Comparison of ENCODE assay signal across 8 mouse cellular contexts in the genomic region with DNA sequence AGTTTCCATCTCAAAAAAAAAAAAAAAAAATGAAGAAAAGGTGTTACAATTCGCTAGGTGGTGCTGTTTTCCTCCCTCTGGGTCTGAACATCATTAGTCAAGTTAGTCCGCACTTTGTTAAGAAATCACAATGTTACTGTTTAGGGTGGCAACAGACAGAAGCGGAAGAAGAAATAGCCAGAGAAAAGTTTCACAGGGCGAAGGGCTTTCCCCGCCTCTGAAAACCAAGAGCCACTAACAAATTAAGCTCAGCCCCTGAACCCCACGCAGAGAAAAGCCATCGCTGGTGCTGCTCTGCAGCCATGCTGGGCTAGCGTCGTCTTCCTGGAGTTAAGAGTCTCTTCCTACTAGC. TPM values are rescaled to one million over a fixed set of nuclear protein-coding genes. Genes with fewer than 3 reads are reported as not detected.
A peak's percentile ranks its signal among the peaks of the same experiment; 100 is the strongest.
DNase-seq lines count a peak whose midpoint lies in the region; ATAC-seq and TF ChIP-seq lines count a peak whose summit lies in the region.

No protein-coding gene starts in this region.

- TF ChIP-seq CTCF in CH12.LX (conservative IDR thresholded peaks at IDR 0.05 in 1 of 2, IDR thresholded peaks at IDR 0.05 in 1 of 2; ENCODE audit: low read depth in 2 of 2, low read length in 2 of 2): peak in 1 of 2 experiments; percentile 87; a peak in 2 of 4 replicates
- TF ChIP-seq CTCF in heart, adult 2 months (IDR thresholded peaks at IDR 0.05): peak; percentile 79
- peak; percentile 77 for TF ChIP-seq CTCF in intestine, postnatal 0 days (IDR thresholded peaks at IDR 0.05; ENCODE audit: low read depth)
- TF ChIP-seq CTCF in lung, postnatal 0 days (IDR thresholded peaks at IDR 0.05): peak; percentile 73

- TF ChIP-seq POLR2A in CH12.LX (IDR thresholded peaks at IDR 0.05; ENCODE audit: low read depth, low read length): peak; percentile 73
- TF ChIP-seq POLR2A in heart, adult 2 months (IDR thresholded peaks at IDR 0.05; ENCODE audit: insufficient read depth, low read depth, low read length): 0 out of 2 replicates have a peak, but pooled peaks have one; percentile 29

- peak overlapping the region; percentile 96 for H3K4me2 ChIP-seq in CH12.LX (ENCODE audit: insufficient read depth, low read depth, poor library complexity, severe bottlenecking)
- H3K4me2 ChIP-seq in intestine, postnatal 0 days (replicated peaks; ENCODE audit: low read depth): peak overlapping the region; percentile 88
- peak overlapping the region; percentile 95 for H3K4me2 ChIP-seq in lung, postnatal 0 days (replicated peaks; ENCODE audit: low read depth, low read length)

- dilution Hi-C loops in CH12.LX (cut with MboI; ENCODE audit: extremely low pct_ligation_motif_present, extremely low pct_unique_long_range_greater_than_20kb, low sequenced_read_pairs): no loop called here

- H3K27me3 ChIP-seq in CH12.LX (replicated peaks): no peaks in the 10 kb centered on the region
- no peaks in the 10 kb centered on the region for H3K27me3 ChIP-seq in heart, adult 2 months (ENCODE audit: control insufficient read depth, insufficient read depth, low read length)
- no peaks in the 10 kb centered on the region for H3K27me3 ChIP-seq in intestine, postnatal 0 days (replicated peaks; ENCODE audit: control insufficient read depth, insufficient read depth, low read length)
- H3K27me3 ChIP-seq in lung, postnatal 0 days (replicated peaks; ENCODE audit: insufficient read depth, low read length): no peaks in the 10 kb centered on the region

- no peaks in the 10 kb centered on the region for H3K9me3 ChIP-seq in CH12.LX (replicated peaks; ENCODE audit: low read length)
- no peaks in the 10 kb centered on the region for H3K9me3 ChIP-seq in intestine, postnatal 0 days (ENCODE audit: control insufficient read depth)
- no peaks in the 10 kb centered on the region for H3K9me3 ChIP-seq in lung, postnatal 0 days (ENCODE audit: low read length)

- TF ChIP-seq EP300 in CH12.LX (IDR thresholded peaks at IDR 0.05; ENCODE audit: low read length): peak; percentile 68
- TF ChIP-seq EP300 in heart, adult 2 months (IDR thresholded peaks at IDR 0.05; ENCODE audit: insufficient read depth, low read depth, low read length): no peak
- TF ChIP-seq EP300 in lung, postnatal 0 days (IDR thresholded peaks at IDR 0.05): peak; percentile 70

- H3K36me3 ChIP-seq in CH12.LX (replicated peaks in 1 of 2; ENCODE audit: control insufficient read depth in 1 of 2, insufficient read depth in 1 of 2, low read length in 1 of 2): peaks cover 11 to 26% of the 10 kb centered on the region in 2 experiments
- no peaks in the 10 kb centered on the region for H3K36me3 ChIP-seq in heart, adult 2 months (ENCODE audit: control insufficient read depth, insufficient read depth, low read length)
- peaks cover 5% of the 10 kb centered on the region; the same call in 1 of the 2 replicates for H3K36me3 ChIP-seq in intestine, postnatal 0 days (ENCODE audit: control insufficient read depth, insufficient read depth)
- H3K36me3 ChIP-seq in lung, postnatal 0 days (ENCODE audit: insufficient read depth, low read length): no peaks in the 10 kb centered on the region

- TF ChIP-seq RAD21 in CH12.LX (IDR thresholded peaks at IDR 0.05; ENCODE audit: low read depth, low read length): peak; percentile 89

- ATAC-seq in intestine, postnatal 0 days: no peak
- no peak for ATAC-seq in lung, postnatal 0 days

- peak overlapping the region; percentile 25 to 99 (median 91) for H3K4me3 ChIP-seq in CH12.LX (replicated peaks in 1 of 3; ENCODE audit: low read depth in 2 of 3, low read length in 2 of 3, poor library complexity in 1 of 3)
- H3K4me3 ChIP-seq in heart, adult 2 months: peak overlapping the region; percentile 45
- peak overlapping the region; percentile 88 for H3K4me3 ChIP-seq in intestine, postnatal 0 days (ENCODE audit: low read depth, low read length)
- H3K4me3 ChIP-seq in lung, postnatal 0 days (ENCODE audit: low read depth, low read length): peak overlapping the region; percentile 76

- H3K4me1 ChIP-seq in CH12.LX (ENCODE audit: control insufficient read depth in 1 of 2, insufficient read depth in 2 of 2): peaks cover 19 to 53% of the 10 kb centered on the region in 2 experiments
- H3K4me1 ChIP-seq in heart, adult 2 months (ENCODE audit: control insufficient read depth, insufficient read depth, low read length): peaks cover 5% of the 10 kb centered on the region
- H3K4me1 ChIP-seq in intestine, postnatal 0 days (replicated peaks; ENCODE audit: control insufficient read depth, insufficient read depth, low read length): peaks cover 12% of the 10 kb centered on the region
- peaks cover 20% of the 10 kb centered on the region for H3K4me1 ChIP-seq in lung, postnatal 0 days (ENCODE audit: insufficient read depth, low read depth, low read length)

- peak overlapping the region; percentile 63 for H3K9ac ChIP-seq in CH12.LX (ENCODE audit: insufficient read depth, low read depth)
- H3K9ac ChIP-seq in heart, adult 2 months (ENCODE audit: low read depth, low read length): peak overlapping the region; percentile 48
- H3K9ac ChIP-seq in intestine, postnatal 0 days (ENCODE audit: low read depth, low read length): peak overlapping the region; percentile 92
- no peak overlapping the region for H3K9ac ChIP-seq in lung, postnatal 0 days (replicated peaks; ENCODE audit: low read depth)

- under 1% methylated on average over 9 of the region's 9 CpGs for WGBS in heart, adult 2 months
- WGBS in intestine, postnatal 0 days: under 1% methylated on average over 9 of the region's 9 CpGs
- whole genome bisulfite sequencing in lung, postnatal 0 days: 1% methylated on average over 9 of the region's 9 CpGs

- in situ Hi-C loops in CH12.LX (cut with MboI; ENCODE audit: low pct_ligation_motif_present, low pct_unique_long_range_greater_than_20kb, low sequenced_read_pairs): no loop called here

- peak overlapping the region; percentile 89 for H3K27ac ChIP-seq in CH12.LX (ENCODE audit: insufficient read depth, low read depth)
- H3K27ac ChIP-seq in heart, adult 2 months: peak overlapping the region; percentile 64
- peak overlapping the region; percentile 97 for H3K27ac ChIP-seq in intestine, postnatal 0 days (ENCODE audit: low read depth, low read length)
- peak overlapping the region; percentile 77 for H3K27ac ChIP-seq in lung, postnatal 0 days (ENCODE audit: low read length)

- DNase-seq in 3134 (ENCODE audit: extremely low read depth, insufficient read length, low spot score) (peak; percentile 60), CH12.LX (ENCODE audit: extremely low read depth) (peak; percentile 92)
- peak; percentile 78 for DNase-seq in embryo, embryonic 10 days (ENCODE audit: low spot score)
- peak; percentile 66 to 72 for DNase-seq in heart, adult 2 months
- peak; percentile 92 for DNase-seq in lung, postnatal 0 days (ENCODE audit: low spot score)
- peak; percentile 27 for DNase-seq in ovary, postnatal 14 days (ENCODE audit: low spot score)
- no peak for DNase-seq in layer of hippocampus, postnatal 10 days (ENCODE audit: low spot score in 2 of 2)

- H3K79me2 ChIP-seq in CH12.LX (replicated peaks; ENCODE audit: control insufficient read depth, extremely low read depth, insufficient read depth, poor library complexity, severe bottlenecking): peaks cover 81% of the 10 kb centered on the region
- H3K79me2 ChIP-seq in heart, adult 2 months (replicated peaks; ENCODE audit: control insufficient read depth, insufficient read depth, low read length): peaks cover 2% of the 10 kb centered on the region; the same call in 1 of the 2 replicates

- intact Hi-C loops in heart, adult 2 months (cut with DNase I): loop anchor here (5.0 kb wide), 2 partner anchors 36 to 119 kb away; no protein-coding TSS in a partner anchor

TF ChIP-seq in CH12.LX, 34 proteins besides CTCF, POLR2A, EP300 and RAD21 (continues in another document):
- TF ChIP-seq BHLHE40 (IDR thresholded peaks at IDR 0.05; ENCODE audit: low read depth, low read length) (peak; percentile 68; the same call in 1 of the 2 replicates), MYC (IDR thresholded peaks at IDR 0.05; ENCODE audit: low read depth, low read length) (peak; percentile 87), ELF1 (IDR thresholded peaks at IDR 0.05; ENCODE audit: low read depth, low read length) (peak; percentile 73), IRF4 (IDR thresholded peaks at IDR 0.05; ENCODE audit: low read depth, low read length) (peak; percentile 72), USF2 (conservative IDR thresholded peaks at IDR 0.05; ENCODE audit: low read depth, low read length) (no peak), ZNF384 (IDR thresholded peaks at IDR 0.05; ENCODE audit: low read depth, low read length) (peak; percentile 99), ZKSCAN1 (IDR thresholded peaks at IDR 0.05; ENCODE audit: borderline replicate concordance, low read depth, low read length) (no peak; the same call in 1 of the 2 replicates), JUND (conservative IDR thresholded peaks at IDR 0.05; ENCODE audit: low read depth, low read length) (peak; percentile 71), ETS1 (conservative IDR thresholded peaks at IDR 0.05; ENCODE audit: low read depth, low read length) (peak; percentile 68), CHD2 (IDR thresholded peaks at IDR 0.05; ENCODE audit: low read length) (no peak; the same call in 1 of the 2 replicates), UBTF (IDR thresholded peaks at IDR 0.05; ENCODE audit: low read depth, low read length) (no peak), TCF12 (IDR thresholded peaks at IDR 0.05; ENCODE audit: low read depth, low read length) (peak; percentile 75), POLR2AphosphoS2 (IDR thresholded peaks at IDR 0.05; ENCODE audit: low read depth, low read length) (no peak), ZC3H11A (IDR thresholded peaks at IDR 0.05; ENCODE audit: low read depth, low read length) (peak; percentile 51), E2F4 (IDR thresholded peaks at IDR 0.05; ENCODE audit: insufficient replicate concordance, low read depth, low read length) (peak; percentile 61; the same call in 1 of the 2 replicates), SMC3 (IDR thresholded peaks at IDR 0.05; ENCODE audit: low read depth, low read length) (peak; percentile 76), MAZ (IDR thresholded peaks at IDR 0.05; ENCODE audit: low read depth, low read length) (peak; percentile 66; the same call in 1 of the 2 replicates), GABPA (IDR thresholded peaks at IDR 0.05; ENCODE audit: insufficient replicate concordance, low read depth, low read length) (no peak), MEF2A (IDR thresholded peaks at IDR 0.05; ENCODE audit: borderline replicate concordance, low read depth, low read length) (peak; percentile 82)

RNA-seq across cellular contexts. Expression of a gene that starts 4.3 kb away (rescaled TPM):
- total RNA-seq in CH12.LX (2012; rRNA removed) (107 and 115 TPM in 2 replicates), CH12.LX (2014; rRNA removed) (123 and 139 TPM in 2 replicates)
- 207 and 290 TPM in 2 replicates for polyA plus RNA-seq in CH12.LX (2012; ENCODE audit: insufficient read length, low read depth)
- total RNA-seq in heart, adult 2 months (2021): 10 to 100 TPM; 33.4 to 35.7 TPM
- 24.2 TPM in 2 replicates for polyA plus RNA-seq in heart, adult 2 months (2012; rRNA removed)
- 342 and 379 TPM in 2 replicates for polyA plus RNA-seq in intestine, postnatal 0 days (2015; fragmentation: Nextera tagmentation; extraction: Ambion mirVana)
- polyA plus RNA-seq in lung, postnatal 0 days (2015; fragmentation: Nextera tagmentation; extraction: Ambion mirVana): 275 and 288 TPM in 2 replicates
- 10 to 100 TPM; 51.0 to 56.6 TPM for total RNA-seq in layer of hippocampus, postnatal 10 days (2021)

Comparison
In these comparisons a context has a peak if more than half of its experiments do, and no peak if none do; other contexts are left out.
1. DNase-seq: peak in 3134 (single experiment), CH12.LX (single experiment), embryo, embryonic 10 days (single experiment), heart, adult 2 months (2 of 2), lung, postnatal 0 days (single experiment) and ovary, postnatal 14 days (single experiment); none in layer of hippocampus, postnatal 10 days (0 of 2).
2. Peak in every context shown above with its lines, with median percentiles within 50 percentile points of each other: H3K27ac ChIP-seq, H3K4me2 ChIP-seq and H3K4me3 ChIP-seq.